Mouse (Mus musculus) C2C12 (cell line): ENCODE data around the gene Mitf. TPM values are rescaled to one million over a fixed set of nuclear protein-coding genes. Genes with fewer than 3 reads are reported as not detected.

ENCODE experiments used
- H3K27me3 ChIP-seq: one replicate; pipeline ENCODE4 v1.6.1; 2011; ENCODE audit not compliant: control insufficient read depth, insufficient read depth, insufficient read length
- H3K36me3 ChIP-seq: one replicate; pipeline ENCODE4 v1.6.1; 2011; ENCODE audit not compliant: control insufficient read depth, insufficient read depth
- H3K4me3 ChIP-seq: one replicate; pipeline ENCODE4 v1.5.1; 2011; ENCODE audit warnings: mild to moderate bottlenecking, control low read depth; ENCODE audit not compliant: poor library complexity, insufficient read depth, severe bottlenecking
- H3K79me2 ChIP-seq: one replicate; pipeline ENCODE4 v1.6.1; 2011; ENCODE audit not compliant: control insufficient read depth, insufficient read depth
- H3K79me3 ChIP-seq: one replicate; pipeline ENCODE4 v1.6.1; 2011; ENCODE audit warnings: low read depth, control low read depth
- H3ac ChIP-seq: one replicate; pipeline ENCODE3; 2011; ENCODE audit warnings: low read depth; ENCODE audit not compliant: control insufficient read depth, insufficient read length
- CEBPB ChIP-seq: IDR thresholded peaks from one replicate; pipeline ENCODE4 v1.6.1; 2011; ENCODE audit warnings: low read depth, mild to moderate bottlenecking, control low read depth, moderate library complexity
- CTCF ChIP-seq: IDR thresholded peaks from one replicate; pipeline ENCODE4 v1.5.1; 2011; ENCODE audit not compliant: control insufficient read depth, insufficient read depth, insufficient read length
- FOSL1 ChIP-seq: IDR thresholded peaks from one replicate; pipeline ENCODE4 v1.8.0; 2011; ENCODE audit warnings: mild to moderate bottlenecking, low read length; ENCODE audit not compliant: poor library complexity, insufficient read depth, severe bottlenecking
- MAX ChIP-seq: IDR thresholded peaks from one replicate; pipeline ENCODE4 v1.6.1; 2011; ENCODE audit warnings: mild to moderate bottlenecking, control low read depth
- MYOD1 ChIP-seq: IDR thresholded peaks from one replicate; pipeline ENCODE4 v1.6.1; 2011; ENCODE audit warnings: low read depth; ENCODE audit not compliant: control insufficient read depth, insufficient read length
- MYOG ChIP-seq: IDR thresholded peaks from one replicate; pipeline ENCODE4 v1.6.1; 2011; ENCODE audit not compliant: control insufficient read depth, insufficient read length; ENCODE audit errors: extremely low read depth
- USF1 ChIP-seq: IDR thresholded peaks from one replicate; pipeline ENCODE4 v1.6.1; 2011; ENCODE audit warnings: low read depth, mild to moderate bottlenecking, control low read depth, moderate library complexity
- polyA plus RNA-seq: library from polyadenylated mRNA; unstranded; fragments of >200 nt; fragmentation: generic; extraction: Trizol; gene quantifications from one replicate; pipeline ENCODE4 v1.2.1, GENCODE M21; 2012; ENCODE audit warnings: missing spikeins

Gene Mitf
- polyA plus RNA-seq, 1 experiment = 0.70 TPM

- Histone ChIP-seq H3K36me3 (no peaks in the 10 kb centered on the region), H3ac (no peak overlapping the region), H3K27me3 (no peaks in the 10 kb centered on the region), H3K79me3 (no peaks in the 10 kb centered on the region), H3K4me3 (no peak overlapping the region), H3K79me2 (no peaks in the 10 kb centered on the region)
- TF ChIP-seq USF1 = no peak
- no peak for TF ChIP-seq MYOD1
- no peak for TF ChIP-seq CEBPB
- TF ChIP-seq MYOG = no peak
- no peak for TF ChIP-seq MAX
- TF ChIP-seq CTCF = no peak
- no peak for TF ChIP-seq FOSL1
These were observed 194.7 kb downstream of the Mitf start for GRCm38 (mm10) chr6:98001551-98001950.

GRCm38 (mm10) chr6:98003114-98003513 lies 196.3 kb downstream of the Mitf start:
- no peaks in the 10 kb centered on the region for H3K27me3 ChIP-seq
- no peaks in the 10 kb centered on the region for H3K79me3 ChIP-seq
- no peaks in the 10 kb centered on the region for H3K36me3 ChIP-seq
- H3ac ChIP-seq = no peak overlapping the region
- H3K4me3 ChIP-seq = no peak overlapping the region
- no peaks in the 10 kb centered on the region for H3K79me2 ChIP-seq
- TF ChIP-seq CEBPB (no peak), MAX (no peak), FOSL1 (no peak), MYOD1 (no peak), CTCF (no peak), USF1 (no peak), MYOG (no peak)

- TF ChIP-seq MAX = no peak
- TF ChIP-seq MYOG = no peak
- TF ChIP-seq USF1 = no peak
- TF ChIP-seq FOSL1 = no peak
- no peak for TF ChIP-seq CEBPB
- TF ChIP-seq CTCF = peak; percentile 21
- TF ChIP-seq MYOD1 = no peak
- no peak overlapping the region for H3K4me3 ChIP-seq
- H3K27me3 ChIP-seq = no peaks in the 10 kb centered on the region
- H3ac ChIP-seq = no peak overlapping the region
- H3K79me2 ChIP-seq = no peaks in the 10 kb centered on the region
- no peaks in the 10 kb centered on the region for H3K36me3 ChIP-seq
- H3K79me3 ChIP-seq = no peaks in the 10 kb centered on the region
These were observed 198.7 kb downstream of the Mitf start for GRCm38 (mm10) chr6:98005566-98005965.

GRCm38 (mm10) chr6:98015066-98015465 lies 208.2 kb downstream of the Mitf start:
- TF ChIP-seq FOSL1 (no peak), CTCF (no peak), MYOG (no peak), MAX (no peak)
- Histone ChIP-seq H3ac (no peak overlapping the region), H3K36me3 (no peaks in the 10 kb centered on the region), H3K79me3 (no peaks in the 10 kb centered on the region), H3K27me3 (no peaks in the 10 kb centered on the region), H3K4me3 (no peak overlapping the region), H3K79me2 (no peaks in the 10 kb centered on the region)

GRCm38 (mm10) chr6:98015819-98016218 lies 209.0 kb downstream of the Mitf start:
- Histone ChIP-seq H3K27me3 (no peaks in the 10 kb centered on the region), H3K4me3 (no peak overlapping the region), H3K79me3 (no peaks in the 10 kb centered on the region), H3K36me3 (no peaks in the 10 kb centered on the region), H3ac (no peak overlapping the region), H3K79me2 (no peaks in the 10 kb centered on the region)
- no peak for TF ChIP-seq CEBPB
- no peak for TF ChIP-seq MAX
- no peak for TF ChIP-seq FOSL1

GRCm38 (mm10) chr6:98023876-98024275 lies 217.0 kb downstream of the Mitf start:
- no peak overlapping the region for H3K4me3 ChIP-seq
- H3K36me3 ChIP-seq = no peaks in the 10 kb centered on the region
- no peak overlapping the region for H3ac ChIP-seq
- TF ChIP-seq FOSL1 (no peak), CEBPB (no peak)
- peaks cover 3% of the 10 kb centered on the region for H3K27me3 ChIP-seq
- H3K79me2 ChIP-seq = no peaks in the 10 kb centered on the region
- no peaks in the 10 kb centered on the region for H3K79me3 ChIP-seq
